Mouse (Mus musculus) monocyte, adult 2 months (primary cell): ENCODE measurements around the gene Cdk9.

Experiments used
- DNase-seq, 2 experiments: peaks; one replicate each; pipeline ENCODE4 v3.0.0; 2022; ENCODE audit warnings: low spot score in 2 of 2, low read depth in 1 of 2

The Cdk9 gene

GRCm38 (mm10) chr2:32712934-32713817, at the start of gene Cdk9:
Gene Cdk9 (minus strand): TSS chr2:32713076.
- DNase-seq = peak; percentile 91 to 96

- DNase-seq = no peak
Observed at GRCm38 (mm10) chr2:32761859-32762258, 49.0 kb upstream of the Cdk9 start.

GRCm38 (mm10) chr2:32761361-32761760, 48.5 kb upstream of the Cdk9 start:
- DNase-seq = no peak

GRCm38 (mm10) chr2:32759001-32759400, 46.1 kb upstream of the Cdk9 start:
- no peak for DNase-seq

- DNase-seq = no peak
Observed at GRCm38 (mm10) chr2:32758503-32758902, 45.6 kb upstream of the Cdk9 start.

GRCm38 (mm10) chr2:32757056-32757845, 44.4 kb upstream of the Cdk9 start, which contains the start of gene Tor2a:
Gene Tor2a (plus strand): TSS chr2:32757234.
- DNase-seq = peak; percentile 89 to 91

- no peak for DNase-seq
Observed at GRCm38 (mm10) chr2:32756674-32757055, 43.8 kb upstream of the Cdk9 start.

- DNase-seq = no peak
Observed at GRCm38 (mm10) chr2:32752181-32752580, 39.3 kb upstream of the Cdk9 start.

- DNase-seq = no peak
Observed at GRCm38 (mm10) chr2:32751665-32752033, 38.8 kb upstream of the Cdk9 start.

GRCm38 (mm10) chr2:32750887-32751664, 38.2 kb upstream of the Cdk9 start:
- DNase-seq = no peak

- DNase-seq = no peak
Observed at GRCm38 (mm10) chr2:32750199-32750598, 37.3 kb upstream of the Cdk9 start.

- DNase-seq = no peak
Observed at GRCm38 (mm10) chr2:32749082-32749481, 36.2 kb upstream of the Cdk9 start.

GRCm38 (mm10) chr2:32744272-32744982, 31.6 kb upstream of the Cdk9 start:
- DNase-seq = no peak

GRCm38 (mm10) chr2:32742173-32742531, 29.3 kb upstream of the Cdk9 start:
- no peak for DNase-seq

- DNase-seq = no peak
Observed at GRCm38 (mm10) chr2:32741273-32742172, 28.6 kb upstream of the Cdk9 start.

- DNase-seq = no peak
Observed at GRCm38 (mm10) chr2:32740916-32741272, 28.0 kb upstream of the Cdk9 start, which contains the start of gene 6330409D20Rik. Gene 6330409D20Rik (minus strand): TSS chr2:32741016.

GRCm38 (mm10) chr2:32739311-32739710, 26.4 kb upstream of the Cdk9 start:
- DNase-seq = no peak

GRCm38 (mm10) chr2:32737008-32737407, 24.1 kb upstream of the Cdk9 start:
- no peak for DNase-seq

- no peak for DNase-seq
Observed at GRCm38 (mm10) chr2:32736306-32736829, 23.5 kb upstream of the Cdk9 start.

- DNase-seq = no peak
Observed at GRCm38 (mm10) chr2:32734933-32735332, 22.1 kb upstream of the Cdk9 start.
